Mouse (Mus musculus): ENCODE results near the gene Hoxc11. TPM values are rescaled to one million over a fixed set of nuclear protein-coding genes. Genes with fewer than 3 reads are reported as not detected.

Hoxc11 gene
- total RNA-seq, 2 experiments from 2014 or later, result not detected

DNA sequence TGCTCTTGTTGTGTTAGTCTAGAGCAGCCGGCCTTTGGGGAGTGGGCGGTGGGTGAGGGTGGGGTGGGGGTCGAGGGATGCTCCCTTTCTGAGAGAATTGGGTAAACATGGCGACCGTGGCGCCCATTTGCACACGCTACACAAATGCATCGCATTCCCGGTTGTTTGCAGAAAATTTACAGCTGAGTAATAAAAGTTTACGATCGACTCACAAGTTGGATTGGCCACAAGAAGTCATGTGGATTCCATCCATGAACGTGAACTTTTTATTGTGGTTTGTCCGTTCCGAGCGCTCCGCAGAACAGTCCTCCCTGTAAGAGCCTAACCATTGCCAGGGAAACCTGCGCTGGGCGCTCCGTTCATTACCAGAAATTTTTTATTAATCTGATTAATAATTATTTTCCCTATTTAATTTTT is 43.7 kb downstream of the Hoxc11 start, which contains the start of gene Hoxc6:
Gene Hoxc6, plus strand, starts transcription at position 319 of the 417 bp plus-strand sequence.
- intact Hi-C loops (cut with DNase I), result no loop called here
- DNase-seq (ENCODE audit: extremely low spot score in 1 of 2, low spot score in 2 of 2), result no peak

DNA sequence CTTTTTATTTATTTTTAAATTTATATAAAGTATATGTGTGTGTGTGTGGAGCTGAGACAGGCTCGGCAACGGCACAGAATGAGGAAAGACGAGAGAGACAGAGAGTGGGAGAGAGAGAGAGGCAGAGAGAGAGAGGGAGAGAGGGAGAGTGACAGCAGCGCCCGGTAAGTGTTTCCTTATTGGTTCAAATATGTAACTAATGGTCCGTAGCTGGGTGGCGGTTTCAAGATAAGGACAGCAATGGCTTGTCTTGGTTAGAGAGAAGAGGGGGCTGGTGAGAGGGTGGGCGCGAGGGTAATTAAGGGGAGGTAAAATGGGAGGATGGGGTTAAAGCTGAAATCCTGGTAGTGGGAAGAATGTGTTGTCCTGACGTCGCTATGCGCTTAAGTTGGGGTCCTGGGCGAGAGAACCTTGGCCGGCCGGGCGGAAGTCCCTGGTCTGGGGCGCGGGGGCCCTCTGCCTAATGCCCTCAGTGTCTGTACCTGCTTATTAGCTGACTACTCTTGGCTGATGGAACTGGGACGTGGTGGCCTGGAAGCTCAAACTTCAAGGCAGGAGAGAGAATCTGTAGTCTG is 44.5 kb downstream of the Hoxc11 start:
- intact Hi-C loops (cut with DNase I), result no loop called here
- DNase-seq (ENCODE audit: extremely low spot score in 1 of 2, low spot score in 2 of 2), result no peak

DNA sequence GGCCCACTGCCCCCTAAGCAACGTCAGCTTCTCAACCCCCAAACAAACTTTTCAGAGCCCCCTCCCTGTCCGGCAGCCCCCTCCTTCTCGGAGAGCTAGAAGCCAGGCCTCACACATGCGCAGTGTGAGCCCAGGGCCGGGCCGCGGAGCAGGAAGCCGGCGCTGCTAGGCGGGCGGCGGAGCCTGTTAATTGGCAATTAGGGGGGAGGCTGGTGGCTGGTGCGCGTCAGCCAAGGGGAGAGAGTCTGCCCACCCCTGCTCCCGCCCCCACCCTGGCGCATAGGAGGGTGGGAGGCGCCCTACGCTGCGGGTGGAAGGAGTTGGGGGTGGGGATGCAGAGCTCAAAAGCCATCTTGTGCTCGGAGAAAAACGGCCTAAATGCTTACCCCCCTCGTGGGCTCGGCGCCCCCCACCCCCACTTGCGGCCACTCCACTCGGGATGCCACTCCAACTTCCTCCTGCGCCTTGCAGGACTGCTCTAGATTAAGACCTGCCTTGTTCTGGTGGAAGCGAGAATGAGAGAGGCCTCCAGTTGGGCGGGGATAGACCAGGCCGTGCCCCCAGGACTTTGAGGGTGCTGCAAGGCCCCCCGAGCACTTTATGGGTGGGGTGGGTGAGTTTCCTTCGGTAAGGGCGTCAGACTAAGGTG is 45.1 kb downstream of the Hoxc11 start:
- intact Hi-C loops (cut with DNase I), result no loop called here
- DNase-seq (ENCODE audit: extremely low spot score in 1 of 2, low spot score in 2 of 2), result peak in 1 of 2 experiments; percentile 56

DNA sequence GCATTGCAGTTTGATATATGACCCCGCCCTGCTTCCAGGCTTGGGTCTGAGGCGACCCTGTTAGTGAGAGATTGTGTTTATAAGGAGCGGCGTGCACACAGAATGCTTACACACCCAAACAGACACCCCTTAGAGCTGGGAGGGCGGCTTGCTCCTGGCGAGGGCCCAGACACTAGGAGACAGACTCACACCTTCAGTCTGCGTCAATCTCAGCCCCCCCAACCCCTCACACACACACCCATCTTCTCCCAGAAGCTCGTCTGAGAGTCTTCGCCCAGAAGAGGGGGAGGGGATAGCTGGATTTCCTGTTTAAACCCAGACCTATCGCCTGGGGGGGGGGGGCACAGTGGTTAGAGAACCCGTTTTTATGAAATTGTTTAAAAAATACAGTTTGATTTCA is 45.7 kb downstream of the Hoxc11 start:
- intact Hi-C loops (cut with DNase I), result no loop called here
- no peak for DNase-seq (ENCODE audit: extremely low spot score in 1 of 2, low spot score in 2 of 2)

DNA sequence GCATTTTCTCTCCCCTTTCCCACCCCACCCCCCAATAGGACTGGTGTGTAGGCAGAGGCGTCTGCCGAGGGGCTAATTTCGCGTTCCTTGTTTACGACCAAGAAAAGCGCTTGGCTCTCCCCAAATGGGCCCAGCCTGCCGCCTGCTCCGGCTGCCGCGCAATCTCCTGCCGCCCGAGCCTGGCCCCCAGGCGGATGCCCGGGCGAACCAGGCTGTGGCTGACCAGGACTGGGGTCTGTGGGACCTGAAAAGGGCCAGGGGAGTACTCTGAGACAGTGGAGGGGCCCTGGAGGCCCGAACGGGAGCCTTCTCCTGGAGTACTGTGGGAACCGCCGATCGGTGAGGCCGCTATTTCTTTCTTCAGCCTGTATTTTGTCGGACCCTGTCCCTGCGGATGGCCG is 46.3 kb downstream of the Hoxc11 start:
- intact Hi-C loops (cut with DNase I), result no loop called here
- no peak for DNase-seq (ENCODE audit: extremely low spot score in 1 of 2, low spot score in 2 of 2)

DNA sequence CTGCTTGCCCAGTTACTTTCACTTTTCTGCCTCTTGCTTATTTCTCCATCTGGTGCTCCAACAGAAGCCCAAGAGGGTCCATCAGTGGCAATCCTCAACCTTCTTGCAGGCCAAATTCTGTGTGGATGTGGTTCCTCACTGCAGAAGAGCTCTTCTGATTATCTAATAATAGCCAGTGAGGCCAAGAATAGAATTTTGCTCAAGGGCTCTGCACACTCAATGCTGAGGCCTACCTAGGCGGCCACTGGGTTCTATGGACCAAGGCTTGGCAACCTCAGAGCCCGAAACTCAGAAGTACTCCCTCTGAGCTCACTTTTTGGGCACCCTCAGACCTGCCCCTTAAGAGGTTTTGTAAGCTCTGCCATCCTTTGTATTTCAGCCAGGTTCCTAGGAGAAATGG is 47.1 kb downstream of the Hoxc11 start:
- intact Hi-C loops (cut with DNase I), result no loop called here

DNA sequence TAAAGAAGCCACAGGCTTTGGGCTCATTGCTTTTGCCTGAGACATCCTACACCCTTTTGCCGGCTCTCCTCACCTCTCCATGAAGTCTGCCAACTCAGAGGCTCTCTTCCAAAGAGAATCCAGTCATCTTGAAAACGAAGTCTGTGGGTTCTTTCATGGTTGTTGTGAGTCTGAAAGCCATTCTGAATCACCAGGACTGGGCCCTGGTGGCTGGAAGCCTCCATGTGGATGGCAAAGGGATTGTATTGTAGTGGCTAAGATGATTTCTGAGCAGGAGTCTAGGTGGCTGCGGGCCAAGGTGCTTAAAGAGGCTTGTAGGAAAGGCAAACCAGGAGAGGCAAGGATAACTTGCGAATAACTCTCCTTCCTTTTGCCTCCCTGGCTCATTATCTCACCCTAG is 47.9 kb downstream of the Hoxc11 start:
- intact Hi-C loops (cut with DNase I), result no loop called here
- no peak for DNase-seq (ENCODE audit: extremely low spot score in 1 of 2, low spot score in 2 of 2)

More for the DNA sequence above, 47.1 kb downstream of the Hoxc11 start:
- no peak for DNase-seq (ENCODE audit: extremely low spot score in 1 of 2, low spot score in 2 of 2)

DNA sequence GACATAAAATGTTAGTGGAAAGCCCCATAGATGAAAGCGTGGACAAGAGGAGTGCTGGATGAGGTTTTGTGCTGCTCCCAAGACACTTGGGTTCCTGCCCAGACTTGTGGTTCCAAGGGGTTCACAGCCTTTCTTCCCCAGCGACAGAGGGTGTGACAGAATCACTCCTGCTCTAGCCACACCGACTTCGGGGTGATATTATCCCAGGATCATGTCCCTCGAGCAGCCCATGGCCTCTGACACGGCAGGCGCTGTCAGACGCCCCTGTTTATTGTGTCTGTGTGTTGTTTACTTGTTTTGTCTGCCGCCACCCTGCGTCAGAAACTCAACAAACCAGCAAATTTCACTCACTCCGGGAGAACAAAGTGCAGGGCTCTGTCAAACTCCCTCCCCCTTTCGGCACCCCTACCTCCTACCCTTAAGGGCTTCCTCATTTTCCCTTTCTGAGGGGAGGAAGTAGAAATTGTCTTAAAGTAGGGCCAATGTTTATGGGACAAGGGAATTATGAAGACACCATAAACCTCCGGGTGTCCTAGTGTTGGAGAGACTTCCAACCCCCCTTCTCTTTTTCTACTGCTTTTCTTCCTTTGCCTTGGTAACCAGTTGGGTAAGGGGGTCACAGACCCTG is 48.7 kb downstream of the Hoxc11 start:
- DNase-seq (ENCODE audit: extremely low spot score in 1 of 2, low spot score in 2 of 2), result no peak
- intact Hi-C loops (cut with DNase I), result no loop called here

DNA sequence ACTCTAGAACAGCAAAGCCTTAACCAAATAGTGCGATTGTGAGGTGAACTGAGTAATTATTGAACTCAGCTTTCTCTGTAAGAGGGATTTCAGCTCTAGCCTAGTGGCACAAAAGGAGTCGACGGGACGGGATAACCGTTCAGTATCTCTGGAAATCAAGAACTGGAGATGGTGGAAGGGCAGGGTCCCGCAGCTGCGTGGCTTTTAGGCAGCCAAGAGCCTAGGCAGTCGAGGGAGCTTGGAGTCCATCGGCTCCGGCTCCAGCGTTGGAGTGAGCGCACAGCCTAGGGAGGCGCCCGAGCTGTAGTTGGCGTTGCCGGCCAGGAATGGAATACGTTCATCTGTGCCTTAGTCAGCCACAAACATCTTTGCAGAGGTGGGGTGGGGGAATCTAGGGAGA is 51.1 kb downstream of the Hoxc11 start:
- intact Hi-C loops (cut with DNase I), result no loop called here
- no peak for DNase-seq (ENCODE audit: extremely low spot score in 1 of 2, low spot score in 2 of 2)

DNA sequence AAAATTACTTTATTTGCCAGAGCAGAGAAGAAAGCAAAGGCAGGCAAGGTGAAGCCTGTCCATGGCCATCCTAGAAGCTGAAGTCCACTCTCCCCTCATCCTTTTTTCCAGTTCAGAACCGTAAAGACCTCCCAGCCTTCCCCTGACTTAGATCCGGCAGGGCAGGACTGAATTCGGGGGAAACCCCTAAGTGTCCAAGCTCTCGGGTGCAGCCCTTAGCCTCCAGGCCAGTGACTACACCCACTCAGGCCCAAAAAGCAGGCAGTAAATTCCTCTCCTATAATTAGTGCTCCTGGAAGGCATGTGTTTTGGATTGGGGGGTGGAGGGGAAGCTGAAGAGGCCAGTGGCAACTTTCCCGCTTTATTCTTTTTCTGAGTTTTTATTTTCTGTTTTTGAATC is 51.6 kb downstream of the Hoxc11 start:
- intact Hi-C loops (cut with DNase I), result no loop called here
- DNase-seq (ENCODE audit: extremely low spot score in 1 of 2, low spot score in 2 of 2), result no peak

DNA sequence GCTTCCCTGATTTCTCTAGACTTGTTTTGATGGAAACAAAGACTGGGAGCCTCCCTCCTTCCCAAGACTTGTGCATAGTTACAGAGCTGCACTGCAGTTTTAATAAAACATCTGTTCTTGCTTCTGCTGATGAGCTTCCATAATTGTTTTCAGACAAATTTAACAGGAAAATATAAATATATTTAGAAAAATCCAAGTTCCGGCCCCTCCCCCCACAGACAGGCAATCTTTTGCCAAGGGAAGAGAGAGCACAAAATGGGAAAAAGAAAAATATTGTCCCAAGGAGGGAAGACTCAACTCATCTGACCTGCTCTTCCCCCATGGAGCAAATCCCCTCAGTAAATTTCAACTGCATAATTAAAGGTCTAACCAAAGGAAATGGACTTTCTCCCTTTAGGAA is 52.1 kb downstream of the Hoxc11 start:
- intact Hi-C loops (cut with DNase I), result no loop called here
- no peak for DNase-seq (ENCODE audit: extremely low spot score in 1 of 2, low spot score in 2 of 2)

Small RNAs within 50 kb of the gene (microRNA-seq; reads per million reads assigned to microRNA genes)
- not detected for gene Mir196a-2

Other genes with a start within 250 kb of the Hoxc11 start
- 10 to 100 TPM; 44.3 to 46.7 TPM for gene Calcoco1, start 232.2 kb upstream of the Hoxc11 start, total RNA-seq (2021)
- not detected for gene Hoxc13, start 33.3 kb upstream of the Hoxc11 start, total RNA-seq (2021)
- not detected for gene Hoxc12, start 17.7 kb upstream of the Hoxc11 start, total RNA-seq (2021)
- gene Hoxc10, start 12.4 kb downstream of the Hoxc11 start, total RNA-seq (2021), result not detected
- gene Hoxc5, start 13.0 kb downstream of the Hoxc11 start, total RNA-seq (2021), result not detected
- not detected for gene Hoxc9, start 22.0 kb downstream of the Hoxc11 start, total RNA-seq (2021)
- gene Hoxc8, start 36.2 kb downstream of the Hoxc11 start, total RNA-seq (2021), result not detected
- gene Hoxc6, start 43.8 kb downstream of the Hoxc11 start, total RNA-seq (2021), result not detected
- not detected for gene Hoxc4, start 64.5 kb downstream of the Hoxc11 start, total RNA-seq (2021)
- gene Smug1, start 212.7 kb downstream of the Hoxc11 start, total RNA-seq (2021), result 10 to 100 TPM; 17.5 to 18.2 TPM

Measured in left cerebral cortex, postnatal 10 days (tissue).